Mouse (Mus musculus): Measurements from ENCODE around the gene Mob2.

DNA sequence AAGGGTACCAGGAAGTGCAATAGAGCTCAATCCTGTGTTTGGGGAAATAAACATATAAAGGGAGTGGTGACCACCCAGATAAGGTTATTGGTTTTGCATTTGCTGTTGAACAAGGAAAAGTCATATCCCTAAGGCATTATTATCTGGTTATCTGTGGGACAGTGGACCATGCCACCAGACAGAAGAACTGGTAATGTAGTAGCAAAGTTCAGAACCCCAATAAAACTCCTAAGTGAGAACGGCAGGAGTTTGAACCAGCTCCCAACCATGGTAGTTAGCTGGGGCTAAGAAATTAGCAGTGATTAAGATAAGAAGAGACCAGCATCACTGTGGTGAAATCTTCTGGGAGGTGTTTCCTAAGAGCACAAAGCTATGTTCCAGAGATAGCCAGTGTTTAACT is 14.9 kb downstream of the Mob2 start:
- TF ChIP-seq CTCF (IDR thresholded peaks at IDR 0.05; ENCODE audit: low read depth) (no peak), EP300 (optimal IDR thresholded peaks at IDR 0.05) (no peak)
